Mouse (Mus musculus) stomach, postnatal 0 days (tissue): ENCODE data around the gene Hmga2. TPM values are rescaled to one million over a fixed set of nuclear protein-coding genes. Genes with fewer than 3 reads are reported as not detected.

ENCODE experiments used
- ATAC-seq: fragments of 200-750 bp; cut with Nextera tagmentation; 2 replicates; pipeline ENCODE4 v1.8.0; 2017; ENCODE audit not compliant: low FRiP score, low TSS enrichment
- DNase-seq: peaks from one replicate; pipeline ENCODE4 v3.0.0-alpha.2; 2016; ENCODE audit warnings: low spot score
- H3K27ac ChIP-seq: fragments of 300-500 bp; sonication (generic); replicated peaks from 2 replicates; pipeline ENCODE4 v1.5.1; 2014; ENCODE audit warnings: mild to moderate bottlenecking, control low read depth
- H3K27me3 ChIP-seq: fragments of 300-500 bp; sonication (generic); 2 replicates; pipeline ENCODE4 v1.6.1; 2014; ENCODE audit warnings: low read length; ENCODE audit not compliant: control insufficient read depth, insufficient read depth
- H3K36me3 ChIP-seq: fragments of 300-500 bp; sonication (generic); 2 replicates; pipeline ENCODE4 v1.6.1; 2014; ENCODE audit warnings: low read length, mixed read lengths; ENCODE audit not compliant: control insufficient read depth, insufficient read depth
- H3K4me1 ChIP-seq: fragments of 300-500 bp; sonication (generic); replicated peaks from 2 replicates; pipeline ENCODE4 v1.6.1; 2014; ENCODE audit warnings: antibody characterized with exemption; ENCODE audit not compliant: control insufficient read depth, insufficient read depth
- H3K4me2 ChIP-seq: fragments of 300-500 bp; sonication (generic); replicated peaks from 2 replicates; pipeline ENCODE4 v1.6.1; 2014; ENCODE audit warnings: low read depth, mild to moderate bottlenecking, control low read depth, moderate library complexity
- H3K4me3 ChIP-seq: fragments of 300-500 bp; sonication (generic); 2 replicates; pipeline ENCODE4 v1.5.1; 2014; ENCODE audit warnings: low read depth, low read length, control low read depth
- H3K9ac ChIP-seq: fragments of 300-500 bp; sonication (generic); 2 replicates; pipeline ENCODE4 v1.6.1; 2014; ENCODE audit warnings: mild to moderate bottlenecking, low read length, control low read depth, mixed read lengths
- H3K9me3 ChIP-seq: fragments of 300-500 bp; sonication (generic); 2 replicates; pipeline ENCODE4 v1.6.1; 2016; ENCODE audit warnings: low read length; ENCODE audit not compliant: control insufficient read depth
- CTCF ChIP-seq: IDR thresholded peaks from 2 replicates; pipeline ENCODE4 v1.5.1; 2016; ENCODE audit warnings: antibody characterized with exemption, low read depth, mild to moderate bottlenecking, moderate library complexity
- EP300 ChIP-seq: optimal IDR thresholded peaks from 2 replicates; pipeline ENCODE3; 2016; ENCODE audit warnings: antibody characterized with exemption
- WGBS: fragments of 180-500 bp; shearing (Covaris S2); extraction: QIAGEN DNeasy Blood & Tissue Kit; methylation state at CpG from one replicate; pipeline ENCODE4 v1.1.7; 2014; 5-methylcytosine and 5-hydroxymethylcytosine counted together
- polyA plus RNA-seq: library from polyadenylated mRNA; unstranded; fragments of >200 nt; fragmentation: Nextera tagmentation; extraction: Ambion mirVana; gene quantifications from 2 replicates; pipeline ENCODE4 v1.2.1, GENCODE M21; 2015

The Hmga2 gene
- polyA plus RNA-seq, 1 experiment from 2014 or later = 3.6 TPM

GRCm38 (mm10) chr10:120420971-120421629 is 55.2 kb downstream of the Hmga2 start:
- Histone ChIP-seq H3K9me3 (no peaks in the 10 kb centered on the region), H3K27me3 (no peaks in the 10 kb centered on the region), H3K4me1 (no peaks in the 10 kb centered on the region), H3K36me3 (no peaks in the 10 kb centered on the region), H3K9ac (no peak overlapping the region), H3K27ac (no peak overlapping the region), H3K4me3 (no peak overlapping the region), H3K4me2 (no peak overlapping the region)
- no peak for TF ChIP-seq CTCF
- no peak for TF ChIP-seq EP300
- DNase-seq = no peak
- 56% methylated on average over 15 of the region's 15 CpGs for WGBS
- ATAC-seq = no peak

- Histone ChIP-seq H3K9ac (no peak overlapping the region), H3K4me2 (no peak overlapping the region), H3K36me3 (no peaks in the 10 kb centered on the region), H3K4me1 (no peaks in the 10 kb centered on the region), H3K27me3 (no peaks in the 10 kb centered on the region), H3K9me3 (no peaks in the 10 kb centered on the region), H3K4me3 (no peak overlapping the region), H3K27ac (peak overlapping the region; percentile 13; the same call in 1 of the 2 replicates)
- 46% methylated on average over 16 of the region's 16 CpGs for WGBS
- TF ChIP-seq EP300 (no peak), CTCF (no peak)
- ATAC-seq (no peak), DNase-seq (no peak)
Measured at GRCm38 (mm10) chr10:120418738-120419523, 57.3 kb downstream of the Hmga2 start.

GRCm38 (mm10) chr10:120418211-120418610 is 58.1 kb downstream of the Hmga2 start:
- no peak overlapping the region for H3K4me3 ChIP-seq
- H3K4me1 ChIP-seq = no peaks in the 10 kb centered on the region
- no peak overlapping the region for H3K9ac ChIP-seq
- H3K27me3 ChIP-seq = no peaks in the 10 kb centered on the region
- H3K4me2 ChIP-seq = 0 out of 2 replicates have a peak overlapping the region, but pooled peaks have one; percentile 9
- peak overlapping the region; percentile 67 for H3K27ac ChIP-seq
- DNase-seq (no peak), ATAC-seq (no peak)
- WGBS = 47% methylated on average over 7 of the region's 7 CpGs
- H3K9me3 ChIP-seq = no peaks in the 10 kb centered on the region
- TF ChIP-seq EP300 (no peak), CTCF (no peak)
- H3K36me3 ChIP-seq = no peaks in the 10 kb centered on the region

GRCm38 (mm10) chr10:120417488-120418118 is 58.7 kb downstream of the Hmga2 start:
- ATAC-seq = peak; percentile 89
- peak overlapping the region; percentile 9; the same call in 1 of the 2 replicates for H3K4me2 ChIP-seq
- TF ChIP-seq EP300 (no peak), CTCF (no peak)
- no peaks in the 10 kb centered on the region for H3K9me3 ChIP-seq
- peak; percentile 91 for DNase-seq
- H3K27ac ChIP-seq = peak overlapping the region; percentile 67
- no peaks in the 10 kb centered on the region for H3K36me3 ChIP-seq
- H3K9ac ChIP-seq = no peak overlapping the region
- no peak overlapping the region for H3K4me3 ChIP-seq
- WGBS = 32% methylated on average over 7 of the region's 7 CpGs
- no peaks in the 10 kb centered on the region for H3K4me1 ChIP-seq
- no peaks in the 10 kb centered on the region for H3K27me3 ChIP-seq

- WGBS = 56% methylated on average over 5 of the region's 5 CpGs
- H3K4me2 ChIP-seq = no peak overlapping the region
- no peak overlapping the region for H3K9ac ChIP-seq
- H3K27ac ChIP-seq = no peak overlapping the region
- ATAC-seq (no peak), DNase-seq (no peak)
- no peak overlapping the region for H3K4me3 ChIP-seq
- no peak for TF ChIP-seq CTCF
- no peak for TF ChIP-seq EP300
- H3K9me3 ChIP-seq = no peaks in the 10 kb centered on the region
- no peaks in the 10 kb centered on the region for H3K36me3 ChIP-seq
- H3K4me1 ChIP-seq = no peaks in the 10 kb centered on the region
- H3K27me3 ChIP-seq = no peaks in the 10 kb centered on the region
Measured at GRCm38 (mm10) chr10:120417116-120417487, 59.2 kb downstream of the Hmga2 start.
